Mouse (Mus musculus) monocyte, adult 2 months (primary cell): Measurements from ENCODE around the gene Tmem255b.
A peak's percentile ranks its signal among the peaks of the same experiment; 100 is the strongest.

Experiments used
- DNase-seq, 2 experiments: peaks; one replicate each; pipeline ENCODE4 v3.0.0; 2022; ENCODE audit warnings: low spot score in 2 of 2, low read depth in 1 of 2

The Tmem255b gene

DNA sequence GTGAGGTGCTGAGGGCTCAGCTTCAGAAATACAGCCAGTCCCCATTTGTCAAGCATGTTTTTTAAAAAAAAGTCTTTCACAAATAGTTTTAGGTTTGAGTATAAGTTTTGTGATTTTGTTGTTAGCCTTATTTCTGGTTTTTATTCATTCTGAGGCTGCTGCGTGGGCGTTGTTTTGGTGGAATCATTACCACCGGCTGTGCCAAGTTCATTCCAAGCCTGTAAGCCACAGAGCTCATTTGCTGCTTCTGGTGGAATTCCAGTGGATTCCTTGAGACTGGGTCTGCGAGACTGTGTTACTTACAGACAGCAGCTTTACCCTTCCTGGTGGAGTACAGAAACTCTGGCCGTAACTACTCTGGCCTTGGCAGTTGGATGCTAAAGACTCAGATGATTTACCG is 11.5 kb downstream of the Tmem255b start:
- no peak for DNase-seq

DNA sequence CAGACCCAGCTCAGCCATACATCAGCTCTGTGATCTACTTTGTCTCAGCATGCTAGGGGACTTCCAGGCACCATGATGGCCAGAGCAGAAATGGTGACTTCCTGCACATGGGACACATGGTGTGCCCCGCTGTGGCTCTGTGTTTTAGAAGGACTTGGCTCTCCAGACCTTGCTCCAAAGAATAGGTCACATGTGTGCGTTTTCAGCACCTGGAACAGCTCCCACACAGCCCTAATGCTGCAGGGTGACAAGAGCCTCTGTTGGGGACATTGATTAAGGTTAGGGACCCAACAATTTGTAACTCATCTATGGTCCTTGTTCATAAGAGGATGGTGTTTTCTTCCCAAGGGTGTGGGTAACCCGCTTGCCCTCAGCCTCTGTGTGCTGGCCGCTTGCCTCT is 13.2 kb downstream of the Tmem255b start:
- no peak for DNase-seq

- no peak for DNase-seq
Measured at GRCm38 (mm10) chr8:13451747-13452277, 16.8 kb downstream of the Tmem255b start.

DNA sequence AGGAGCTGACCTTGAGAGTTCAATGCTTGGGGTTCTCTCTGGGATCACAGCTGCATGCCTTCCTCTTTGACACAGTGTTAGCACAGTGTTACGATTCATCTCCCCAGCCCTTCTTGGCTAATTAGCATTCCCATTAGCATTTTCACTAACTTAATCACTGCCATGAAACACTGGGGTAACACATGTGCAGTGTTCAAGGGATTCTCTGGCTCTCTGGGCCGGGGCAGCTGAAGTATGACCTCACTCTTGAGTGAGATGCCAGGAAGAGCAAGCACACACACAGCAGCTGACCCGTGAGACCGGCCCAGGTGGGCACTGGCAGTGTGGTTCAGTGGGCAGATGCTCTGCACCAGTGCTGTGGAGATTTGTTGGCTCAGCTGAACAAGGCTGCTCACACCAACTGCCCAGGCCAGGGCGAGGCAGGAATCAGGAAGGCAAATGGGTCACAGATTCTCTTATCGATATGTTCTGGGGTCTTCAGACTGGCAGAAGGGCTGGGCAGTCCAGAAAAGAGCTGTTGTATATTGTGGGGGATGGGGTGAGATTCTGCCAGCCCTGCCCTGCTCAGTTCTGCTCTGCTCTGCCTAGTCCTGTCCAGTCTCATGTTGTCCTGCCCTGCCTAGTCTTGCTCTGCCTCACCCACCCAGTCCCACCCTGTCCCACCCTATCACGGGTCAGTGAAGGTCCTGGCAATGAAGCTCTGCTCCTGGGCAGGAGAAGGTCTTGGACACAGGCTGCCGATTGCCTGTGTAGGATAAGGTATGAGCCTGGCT is 19.5 kb downstream of the Tmem255b start:
- DNase-seq, result no peak

DNA sequence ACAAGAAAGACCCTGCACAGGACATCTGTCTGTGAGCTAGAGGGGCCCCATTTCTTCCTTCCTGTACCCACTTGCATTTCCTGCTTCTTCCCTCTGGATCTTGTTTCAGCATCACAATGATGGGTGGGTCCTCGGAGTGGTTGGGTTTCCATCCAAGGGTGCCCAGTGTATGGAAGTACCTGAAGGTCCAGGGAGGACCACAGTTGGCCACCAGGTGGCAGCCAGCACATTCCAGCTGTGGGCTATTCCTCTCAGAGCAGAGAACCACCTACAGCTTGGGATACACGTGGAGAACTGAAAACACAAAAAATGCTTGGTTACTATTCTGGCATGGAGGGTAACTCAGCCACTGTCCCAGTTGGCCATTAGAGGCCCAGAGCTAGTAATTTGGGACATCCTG is 20.3 kb downstream of the Tmem255b start:
- no peak for DNase-seq

GRCm38 (mm10) chr8:13459431-13459830 is 24.4 kb downstream of the Tmem255b start:
- DNase-seq, result no peak

DNA sequence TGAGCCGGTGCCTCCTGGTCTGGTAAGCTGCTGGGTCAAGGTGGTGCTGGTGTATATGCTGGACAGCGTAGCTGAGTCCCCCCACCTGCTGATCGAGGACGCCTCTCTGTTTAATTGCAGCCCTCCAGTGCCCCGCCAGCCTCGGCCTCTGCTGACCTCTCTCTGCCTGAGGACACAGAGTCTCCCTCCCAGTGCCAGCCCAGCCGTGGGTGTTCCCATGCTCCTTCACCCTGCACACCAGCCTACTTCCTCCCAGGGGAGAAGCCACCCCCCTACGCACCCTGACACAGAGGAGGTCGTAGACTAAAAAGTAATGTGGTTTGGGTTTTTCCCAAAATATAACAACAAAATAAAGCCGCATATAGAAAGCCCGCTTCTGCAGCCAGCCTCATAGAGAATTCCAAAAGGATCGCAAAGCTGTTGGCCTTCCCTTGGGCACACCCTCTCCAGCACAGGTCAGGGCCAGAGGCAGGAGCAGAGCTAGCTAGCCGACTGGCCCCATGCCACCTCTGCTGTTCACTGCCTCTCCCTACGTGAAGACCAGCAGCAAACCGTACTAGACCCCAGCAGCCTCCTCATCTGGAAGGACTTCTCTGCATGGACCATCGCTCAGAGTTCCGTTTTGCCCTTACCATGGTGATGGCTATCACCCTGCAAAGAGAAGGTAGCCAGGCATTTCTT is 26.2 kb downstream of the Tmem255b start:
- DNase-seq, result no peak

- peak in 1 of 2 experiments; percentile 19 for DNase-seq
Measured at GRCm38 (mm10) chr8:13461843-13462242, 26.9 kb downstream of the Tmem255b start.

DNA sequence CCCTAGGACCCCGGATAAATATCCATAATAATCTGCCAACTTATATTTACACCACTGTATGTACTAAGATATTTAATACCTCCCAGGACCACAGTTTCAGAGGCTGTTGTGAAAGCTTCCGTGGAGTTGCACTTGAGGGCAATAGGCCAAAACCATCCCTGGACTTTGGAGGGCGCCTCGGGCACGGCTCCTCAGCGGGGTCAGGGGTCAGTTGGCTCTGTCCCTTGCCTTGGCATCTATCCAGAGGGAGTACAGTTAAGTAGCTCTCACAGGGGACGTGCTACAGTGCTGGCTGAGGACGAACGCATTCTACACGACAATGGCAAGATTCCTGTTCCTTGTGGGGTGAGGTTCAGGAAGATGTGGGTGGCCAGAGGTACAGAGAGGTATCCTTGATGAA is 27.4 kb downstream of the Tmem255b start:
- DNase-seq, result no peak

DNA sequence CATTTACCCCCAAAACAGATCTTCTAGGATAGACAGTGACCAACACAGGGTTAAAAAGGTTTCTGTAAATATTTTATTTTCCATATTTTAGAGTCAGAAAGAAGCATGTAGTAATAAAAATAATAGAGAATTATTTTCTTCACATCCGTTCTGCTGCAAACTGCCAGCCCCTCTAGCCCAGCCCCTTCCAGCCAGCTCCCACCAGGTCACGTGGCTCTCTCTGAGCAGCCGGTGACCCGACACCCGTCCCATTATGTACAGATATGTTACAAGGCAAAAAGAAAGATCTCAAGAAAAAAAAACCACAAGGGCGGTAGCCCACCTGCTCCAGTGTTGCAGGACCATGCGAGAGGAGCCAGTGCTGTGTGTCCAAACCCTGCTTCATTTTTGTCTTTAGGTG is 30.3 kb downstream of the Tmem255b start:
- no peak for DNase-seq

GRCm38 (mm10) chr8:13466989-13467388 is 32.0 kb downstream of the Tmem255b start:
- no peak for DNase-seq

DNA sequence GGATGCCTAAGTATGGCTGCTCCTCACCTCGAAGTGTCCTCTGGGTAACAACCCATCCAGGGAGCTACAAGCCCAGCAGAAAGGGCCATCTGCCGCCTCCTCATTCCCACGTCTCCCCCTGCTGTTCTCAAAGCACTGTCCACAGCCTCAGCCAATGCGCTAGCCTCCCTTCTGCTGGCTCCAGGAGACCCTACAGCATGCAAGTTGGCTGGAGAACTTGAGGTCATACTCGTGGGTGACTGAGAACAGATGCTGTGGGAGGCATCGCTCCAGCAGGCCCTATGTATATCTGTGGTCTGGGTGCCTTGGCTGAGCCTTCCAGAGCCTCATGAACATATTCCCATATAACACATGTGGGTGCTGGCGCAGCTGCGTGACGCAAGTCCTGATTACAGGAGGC is 33.7 kb downstream of the Tmem255b start:
- no peak for DNase-seq

DNA sequence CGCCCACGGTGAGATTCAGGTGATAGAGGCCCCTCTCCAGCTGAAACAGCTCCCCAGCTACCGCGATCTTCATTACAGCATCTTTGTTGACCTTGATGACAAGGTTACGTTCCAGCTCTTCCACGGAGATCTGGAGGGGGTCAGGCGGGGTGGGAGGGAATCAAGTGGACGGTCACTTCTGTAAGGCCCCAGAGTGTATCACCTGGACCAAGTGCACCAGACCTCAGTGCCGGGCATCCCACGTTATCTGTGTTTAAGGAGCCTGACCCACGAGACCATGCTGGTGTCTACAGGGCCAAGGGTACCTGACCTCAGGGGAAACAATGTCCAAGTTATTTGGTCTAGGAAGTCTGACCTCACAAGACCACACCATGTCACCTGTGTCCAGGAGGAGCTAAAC is 36.5 kb downstream of the Tmem255b start:
- DNase-seq, result no peak

GRCm38 (mm10) chr8:13472284-13472683 is 37.3 kb downstream of the Tmem255b start:
- DNase-seq, result no peak

DNA sequence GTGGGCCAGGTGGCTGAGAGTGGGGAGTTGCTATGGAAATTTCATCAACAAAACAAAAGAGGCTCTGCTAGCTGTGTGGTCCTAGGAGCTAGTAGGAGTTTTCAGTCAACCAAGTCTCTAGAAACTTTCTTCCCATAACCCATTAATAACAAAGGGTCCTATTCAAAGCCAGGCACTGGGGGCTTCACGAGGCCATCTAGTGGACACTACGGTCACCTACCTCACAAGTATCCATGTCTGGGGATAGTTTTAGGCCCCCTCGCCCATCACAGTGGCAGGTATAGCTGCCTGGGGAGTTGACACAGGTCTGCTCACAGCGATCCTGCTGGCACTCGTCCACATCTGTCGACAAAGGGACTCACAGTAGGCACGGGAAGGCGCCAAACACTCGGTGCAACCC is 40.9 kb downstream of the Tmem255b start:
- DNase-seq, result no peak

- DNase-seq, result no peak
Measured at GRCm38 (mm10) chr8:13481089-13481554, 46.1 kb downstream of the Tmem255b start.

DNA sequence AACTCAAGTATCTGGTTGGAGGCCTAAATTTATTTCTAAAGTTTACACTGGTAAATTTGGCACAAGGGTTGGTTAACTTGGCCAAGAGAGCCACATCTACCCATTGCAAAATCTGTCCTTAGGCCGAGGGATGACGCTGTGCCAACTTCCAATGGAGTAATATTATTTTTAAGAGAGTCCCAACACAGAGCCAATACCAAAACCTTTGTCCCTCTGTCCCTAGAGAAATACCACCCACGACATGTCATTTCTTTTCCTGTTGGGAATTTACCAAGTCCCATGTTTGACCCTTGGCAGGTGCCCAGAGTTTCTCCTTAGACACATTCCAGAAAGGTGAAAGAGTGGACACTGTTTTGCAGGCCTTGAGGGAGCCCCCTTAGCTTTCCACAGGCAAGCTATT is 46.6 kb downstream of the Tmem255b start:
- DNase-seq, result no peak

DNA sequence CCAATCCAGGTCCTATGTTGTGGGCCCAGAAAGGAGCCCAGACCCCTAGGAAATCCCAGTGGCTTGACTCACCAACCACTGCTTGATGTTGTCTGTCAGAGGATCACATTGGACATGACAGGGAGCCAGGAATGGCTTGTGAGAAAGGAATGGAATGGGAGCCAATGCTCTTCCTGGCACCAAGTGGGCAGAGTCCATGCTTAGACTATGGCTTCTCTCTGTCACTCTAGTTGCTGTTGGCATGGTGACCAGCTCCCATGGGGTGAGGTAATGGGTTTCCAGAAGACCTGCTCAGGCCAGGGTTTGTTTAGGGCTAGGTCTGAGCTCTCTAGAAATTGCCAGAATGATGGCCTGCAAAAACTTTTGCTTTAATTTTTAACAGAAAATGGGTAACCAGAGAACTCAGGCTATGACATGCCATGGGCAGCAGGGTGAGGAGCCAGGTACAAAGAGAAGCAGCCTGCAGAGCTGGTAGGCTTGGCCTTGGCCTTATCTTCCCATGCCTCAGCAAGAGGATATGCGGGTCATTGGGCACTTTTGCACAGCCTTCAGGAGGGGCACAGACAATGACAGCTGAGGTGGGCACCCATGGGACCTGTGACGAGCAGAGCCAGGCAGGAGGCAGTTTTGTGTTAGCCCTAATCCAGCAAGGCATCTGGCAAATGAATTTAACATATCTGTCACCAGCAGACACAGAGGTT is 47.3 kb downstream of the Tmem255b start:
- no peak for DNase-seq

DNA sequence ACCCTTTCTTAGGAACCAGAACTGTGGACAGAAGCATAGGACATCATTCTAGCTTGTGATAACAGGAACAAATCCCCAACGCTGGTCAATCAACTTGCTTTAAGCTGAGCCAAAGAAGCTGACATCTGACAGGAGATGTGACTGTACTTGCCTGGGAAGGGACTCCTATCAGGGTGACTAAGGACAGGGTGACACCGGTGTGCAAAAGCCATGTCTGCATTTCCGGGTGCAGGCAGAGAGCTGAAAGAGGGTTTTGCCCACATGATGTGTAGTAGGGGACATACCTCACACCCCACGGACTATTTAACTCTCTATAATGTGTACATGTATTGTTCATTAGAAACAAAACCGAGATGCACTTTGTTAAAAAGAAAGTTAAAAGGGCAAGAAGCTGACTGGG is 48.2 kb downstream of the Tmem255b start:
- DNase-seq, result no peak

DNA sequence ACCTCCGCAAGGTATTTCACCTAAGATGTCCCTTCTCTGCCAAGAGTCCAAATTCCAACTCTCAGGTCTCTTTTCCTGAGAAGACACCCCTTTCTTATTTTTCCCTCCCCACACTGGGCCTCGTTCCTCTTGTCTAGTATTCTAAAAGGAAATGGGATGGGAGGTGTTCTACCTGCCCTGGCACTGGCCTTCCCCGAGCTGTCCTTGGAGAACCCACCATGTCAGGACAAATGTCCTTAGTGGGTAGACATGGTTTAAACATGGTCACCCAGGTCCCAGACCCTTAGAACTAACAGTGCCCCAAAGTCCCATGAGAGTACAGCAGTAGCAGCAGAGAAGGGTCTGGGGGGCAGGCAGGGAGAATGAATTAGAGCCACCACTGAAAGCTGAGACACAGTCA is 54.4 kb downstream of the Tmem255b start:
- DNase-seq, result no peak

GRCm38 (mm10) chr8:13489986-13490910 is 55.3 kb downstream of the Tmem255b start:
- no peak for DNase-seq
